Mouse (Mus musculus): ENCODE results near the gene Ovol2.

The Ovol2 gene

GRCm38 (mm10) chr2:144265916-144266683 lies 65.8 kb downstream of the Ovol2 start:
- DNase-seq, result no peak

GRCm38 (mm10) chr2:144265120-144265488 lies 66.8 kb downstream of the Ovol2 start:
- DNase-seq, result no peak

GRCm38 (mm10) chr2:144264398-144265119 lies 67.4 kb downstream of the Ovol2 start:
- DNase-seq, result peak; percentile 54

- no peak for DNase-seq
Observed at GRCm38 (mm10) chr2:144262837-144263236, 69.1 kb downstream of the Ovol2 start.

Data from kidney, adult 11 months (tissue).